Mouse (Mus musculus) embryo, embryonic 10 days (tissue): ENCODE data around the gene Evi2.

Source experiments
- DNase-seq: peaks from one replicate; pipeline ENCODE4 v3.0.0-alpha.2; 2015; ENCODE audit warnings: low spot score

Evi2 gene

DNA sequence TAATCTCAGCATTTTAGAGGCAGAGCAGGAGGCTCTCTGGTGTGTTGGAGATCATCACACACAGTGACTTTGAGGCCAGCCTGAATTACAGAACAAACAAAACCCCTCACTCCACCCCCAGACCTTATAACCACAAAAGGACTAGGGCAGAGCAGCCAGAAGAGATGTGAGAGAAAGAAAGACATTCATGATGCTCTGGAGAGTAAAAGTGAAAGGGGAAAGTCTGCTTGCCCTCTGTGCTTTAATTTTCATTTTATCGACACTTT, 6.1 kb downstream of the Evi2 start:
- no peak for DNase-seq

DNA sequence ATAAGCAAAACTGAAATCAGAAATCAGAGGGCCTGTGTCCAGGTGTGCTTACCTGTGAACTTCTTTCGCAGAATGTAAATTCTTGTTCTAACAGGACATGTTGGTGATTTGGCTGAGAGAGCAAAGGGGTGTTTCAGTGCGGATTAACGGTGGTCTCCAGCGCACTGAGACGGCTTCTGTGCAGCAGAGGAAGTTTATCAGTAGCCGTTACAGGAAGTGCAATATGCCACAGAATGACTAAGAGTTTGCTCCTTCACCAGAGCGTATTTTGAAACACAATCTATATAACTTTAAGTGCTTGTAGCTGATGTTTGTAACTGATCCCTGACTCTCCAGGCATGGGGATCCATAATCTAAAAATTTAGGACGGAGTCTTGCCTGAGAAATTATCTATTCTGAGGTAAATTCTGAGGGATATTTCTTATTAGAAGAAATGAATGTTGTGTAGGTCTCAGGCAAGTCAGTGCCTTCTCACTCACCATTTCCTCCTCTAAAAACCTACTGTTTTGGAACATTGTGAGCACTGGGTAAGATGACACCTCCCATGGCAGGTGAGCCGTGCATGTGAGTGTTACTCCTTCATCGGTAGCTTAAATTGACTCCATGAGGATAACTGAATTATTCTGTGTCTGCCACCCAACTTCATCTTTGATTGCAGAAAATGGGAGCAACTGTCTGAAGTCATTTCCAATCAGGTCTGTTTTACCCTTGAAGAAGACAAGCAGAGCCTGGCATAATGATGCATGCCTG, 6.7 kb downstream of the Evi2 start, which contains the start of gene Evi2b:
TSS of gene Evi2b (minus strand) at position 203 of the 750 bp plus-strand sequence.
- no peak for DNase-seq

DNA sequence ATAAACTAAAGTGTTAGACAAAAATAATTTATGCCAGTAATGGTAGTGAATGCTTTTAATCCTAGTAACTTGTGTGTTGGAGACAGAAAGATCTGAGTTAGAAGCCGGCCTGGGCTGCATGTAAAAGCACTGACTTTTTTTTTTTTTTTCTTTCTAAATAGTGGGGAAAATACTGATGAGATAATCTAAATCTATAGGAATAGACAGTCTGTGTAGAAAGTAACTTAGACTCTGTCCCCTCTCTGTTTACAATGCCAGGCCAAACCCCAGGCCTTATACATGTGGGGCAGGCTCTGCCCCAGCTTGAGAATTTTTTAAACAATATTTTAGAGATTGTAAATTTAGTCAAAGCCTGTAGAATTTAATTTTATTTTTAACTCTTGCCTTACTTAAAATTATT, 7.4 kb downstream of the Evi2 start:
- DNase-seq, result no peak

DNA sequence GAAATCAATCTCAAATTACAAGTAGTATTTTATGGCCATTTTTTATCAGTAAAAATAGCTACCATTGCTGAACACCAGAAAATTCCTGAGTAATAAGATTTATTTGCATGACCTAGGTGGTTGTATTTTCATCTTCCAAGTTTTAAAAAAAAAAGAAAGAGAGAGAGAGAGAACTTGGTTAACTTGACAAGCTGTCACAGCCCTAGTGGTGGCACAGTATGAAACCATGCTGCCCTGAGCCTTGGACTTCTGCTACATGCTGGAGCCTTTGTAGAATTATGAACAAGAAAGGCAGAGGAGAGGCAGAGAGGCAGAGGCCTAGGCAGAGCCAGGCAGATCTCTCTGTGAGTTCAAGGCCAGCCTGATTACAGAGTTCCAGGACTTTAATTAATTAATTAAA, 8.5 kb downstream of the Evi2 start:
- DNase-seq, result no peak

DNA sequence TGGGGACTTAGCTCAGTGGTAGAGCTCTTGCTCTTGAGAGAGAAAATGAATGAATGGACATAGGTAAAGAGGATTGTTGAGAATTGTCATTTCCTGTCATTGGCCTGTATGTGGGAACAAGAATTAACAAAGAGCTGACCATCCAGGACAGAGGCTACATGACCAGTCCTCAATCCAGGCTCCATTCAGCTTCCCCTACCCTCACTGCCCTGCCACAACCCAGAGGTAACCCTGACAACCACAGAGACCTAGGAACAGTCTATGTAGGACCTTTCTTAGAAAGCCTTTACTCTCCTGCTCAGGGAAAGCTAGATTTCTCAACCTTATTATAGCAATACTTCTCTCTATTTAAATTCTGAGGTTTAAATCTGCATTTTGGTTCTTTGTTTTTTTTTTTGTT, 9.6 kb downstream of the Evi2 start:
- no peak for DNase-seq

DNA sequence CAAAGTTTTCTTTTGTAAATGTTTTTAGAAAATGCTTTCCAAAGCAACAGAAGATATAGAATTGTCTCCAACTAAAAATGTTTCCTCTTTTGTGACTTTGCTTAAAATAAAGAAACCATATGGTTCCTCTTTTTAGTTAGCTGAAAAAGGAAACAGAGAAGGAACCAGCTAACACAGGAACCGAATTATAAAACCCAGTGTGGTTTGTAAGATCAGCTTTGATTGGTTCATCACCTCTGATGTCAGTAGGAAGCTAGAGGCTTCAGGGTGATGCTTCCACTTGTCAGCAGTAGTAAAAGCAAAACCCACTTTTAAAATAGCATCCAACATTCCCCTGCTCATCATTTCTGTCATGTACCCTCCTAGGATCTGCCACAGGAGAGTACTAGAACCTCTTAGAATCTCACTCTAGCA, 10.5 kb downstream of the Evi2 start:
- no peak for DNase-seq

DNA sequence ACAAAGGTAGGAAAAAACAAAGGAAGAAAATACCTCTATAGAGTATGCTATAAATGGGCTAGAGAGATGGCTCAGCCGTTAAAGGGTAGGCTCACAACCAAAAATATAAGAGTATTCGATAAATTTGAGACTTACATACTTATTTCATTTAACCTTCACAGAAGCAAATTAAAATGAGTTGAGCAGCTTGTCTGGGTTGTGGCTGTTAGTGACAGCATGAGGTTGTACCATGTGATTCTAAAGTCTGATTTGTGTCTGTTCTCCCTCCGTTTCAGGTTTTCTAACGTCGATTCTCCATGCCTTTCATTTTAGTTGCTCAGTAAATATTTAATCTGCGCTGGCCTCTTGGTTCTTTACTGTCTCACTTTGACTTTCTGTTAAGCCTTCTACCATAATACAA, 11.1 kb downstream of the Evi2 start:
- no peak for DNase-seq

DNA sequence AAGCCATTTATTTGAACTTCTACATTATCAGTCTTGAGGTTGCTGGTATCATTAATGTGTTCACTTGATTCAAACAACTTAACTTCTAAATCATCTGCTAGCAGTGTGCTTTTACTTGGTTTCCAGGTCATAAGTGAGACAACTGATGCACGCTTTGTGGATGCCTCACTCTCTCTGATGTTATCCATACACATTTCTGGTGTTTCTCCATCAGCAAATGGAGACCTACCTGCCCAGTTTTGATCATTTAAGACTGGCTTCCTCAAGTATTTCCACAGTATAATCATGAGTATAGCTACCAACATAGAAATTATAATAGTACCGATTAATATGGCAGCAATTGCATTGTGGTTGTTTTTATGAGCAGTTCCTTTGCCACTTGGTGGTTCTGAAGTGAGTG, 14.6 kb downstream of the Evi2 start:
- DNase-seq, result no peak

DNA sequence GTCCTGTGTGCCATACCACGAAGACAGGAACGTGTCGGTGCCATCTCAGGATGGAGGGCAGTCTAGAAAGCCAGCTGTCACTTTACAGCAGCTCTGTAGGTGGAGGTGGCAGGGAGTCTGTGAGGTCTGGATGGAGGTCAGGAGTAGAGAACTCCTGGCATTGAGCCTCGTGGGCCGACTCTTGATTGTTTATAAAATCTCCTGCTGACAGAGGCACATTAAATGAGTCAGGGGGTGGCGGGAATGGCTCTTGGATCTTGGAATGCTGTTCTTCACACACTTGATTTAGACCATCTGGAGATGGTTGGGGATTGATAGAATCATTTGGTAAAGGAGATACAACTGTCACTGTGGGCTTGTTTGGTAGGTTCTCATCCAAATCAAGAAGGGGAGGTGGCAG, 15.1 kb downstream of the Evi2 start:
- no peak for DNase-seq

DNA sequence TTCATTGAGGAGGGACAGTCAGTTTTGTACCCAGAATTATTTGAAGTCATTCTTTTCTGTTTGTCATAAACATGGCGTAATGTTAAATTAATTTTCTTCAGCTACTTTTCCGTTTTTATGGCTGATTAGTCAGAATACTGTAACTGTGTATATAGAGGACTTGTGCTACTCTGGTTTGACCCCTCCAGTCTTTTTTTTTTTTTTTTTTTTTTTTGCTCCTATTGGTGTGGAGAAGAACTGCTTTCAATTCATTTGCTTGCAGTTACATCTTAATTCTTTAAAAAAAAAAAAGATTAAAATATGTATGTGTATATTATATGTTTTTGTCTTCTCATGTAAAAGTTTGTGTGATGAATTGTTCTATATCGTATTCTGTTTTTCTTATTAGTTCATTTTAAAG, 18.4 kb downstream of the Evi2 start:
- no peak for DNase-seq

DNA sequence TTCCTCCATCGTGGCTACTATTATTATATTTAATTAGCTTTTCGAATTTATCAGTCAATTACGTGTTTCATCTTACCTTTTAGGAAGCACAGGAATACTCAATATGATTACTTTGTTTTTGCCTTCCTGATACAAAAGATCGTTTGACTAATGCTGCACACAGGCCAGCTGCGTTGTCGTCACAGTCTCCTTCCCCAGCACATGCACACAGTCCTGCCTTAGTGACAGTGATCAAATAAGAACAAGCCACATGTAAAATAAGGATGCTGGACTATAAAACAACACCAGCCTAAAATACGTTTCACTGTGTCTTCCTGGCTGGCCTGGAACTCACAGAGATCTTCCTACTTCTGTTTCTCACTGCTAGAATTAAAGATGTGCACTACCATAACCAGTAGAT, 25.9 kb downstream of the Evi2 start:
- DNase-seq, result no peak

DNA sequence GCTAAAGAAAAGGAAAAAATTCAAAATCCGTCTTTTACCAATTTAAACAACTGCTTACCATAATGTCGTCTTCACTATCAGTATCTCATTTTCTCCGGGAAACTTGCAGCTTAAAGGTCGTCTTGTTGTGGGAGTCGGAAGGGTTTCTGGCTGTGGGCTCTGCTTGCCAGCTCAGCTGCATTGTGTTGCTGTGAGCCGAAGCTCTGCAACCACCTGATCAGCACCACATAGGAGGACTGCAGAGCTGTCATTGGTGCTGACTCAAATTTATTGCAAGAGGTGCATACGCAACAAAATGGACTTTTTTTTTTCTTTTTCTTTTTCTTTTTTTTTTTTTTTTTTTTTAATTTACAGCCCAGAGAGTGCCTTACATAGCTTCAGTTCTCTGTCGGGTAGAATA, 26.5 kb downstream of the Evi2 start, which contains the start of gene Omg:
TSS of gene Omg (minus strand) at position 240 of the 400 bp plus-strand sequence.
- no peak for DNase-seq

DNA sequence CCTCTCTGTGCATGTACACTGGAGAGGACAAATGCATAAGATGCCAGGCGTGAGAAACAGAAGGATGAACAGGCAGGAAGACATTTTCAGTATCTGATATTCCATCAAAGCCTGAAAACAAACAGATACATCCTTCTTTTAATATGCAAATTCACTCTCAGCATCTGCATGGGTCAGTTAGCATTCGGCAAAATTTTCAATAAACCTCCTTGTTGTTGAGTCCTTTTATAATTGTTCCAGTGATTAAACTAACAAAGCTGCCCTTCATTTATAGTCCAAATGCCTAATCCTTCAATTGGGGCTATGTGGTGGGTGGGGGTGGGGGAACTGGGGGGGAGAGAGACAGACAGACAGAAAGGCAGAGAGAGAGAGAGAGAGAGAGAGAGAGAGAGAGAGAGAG, 27.5 kb downstream of the Evi2 start:
- no peak for DNase-seq

DNA sequence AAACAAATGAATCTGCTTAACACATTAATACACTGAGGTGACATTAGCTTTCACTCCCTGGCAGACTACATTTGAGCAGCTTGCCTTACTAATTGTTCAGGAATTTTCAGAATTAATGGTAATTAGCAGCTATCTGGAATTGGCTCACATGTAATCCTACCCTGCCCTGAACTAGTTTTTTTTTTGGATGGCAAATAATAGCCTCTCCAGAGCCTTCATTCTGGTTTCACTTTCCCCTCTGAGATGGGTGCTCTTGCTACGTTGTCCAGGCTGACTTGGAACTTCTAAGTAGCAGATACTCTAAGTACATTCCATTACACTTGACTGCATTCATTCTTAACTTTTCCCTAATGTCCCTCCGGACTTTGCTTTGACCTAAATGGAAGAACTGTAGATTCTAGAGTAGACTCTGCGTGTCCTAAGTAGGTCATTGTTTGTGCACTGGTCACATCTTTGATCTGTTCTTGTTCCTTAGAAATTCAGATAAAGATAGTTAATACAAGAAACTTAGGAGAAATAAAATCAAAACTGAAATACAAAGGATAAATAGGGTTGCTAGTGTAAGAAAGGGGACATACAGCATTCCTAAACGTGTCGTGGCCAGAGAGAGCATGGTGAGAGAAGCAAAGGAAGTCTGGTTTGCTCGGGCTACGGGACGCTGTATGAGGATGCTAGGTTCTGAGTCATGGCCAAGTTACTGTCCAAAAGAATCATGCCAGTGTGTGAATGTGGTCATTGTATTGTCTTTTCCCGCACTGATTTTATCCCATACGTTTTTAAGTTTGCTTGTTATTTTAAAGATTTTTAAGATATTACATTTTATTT, 35.2 kb downstream of the Evi2 start:
- no peak for DNase-seq

DNA sequence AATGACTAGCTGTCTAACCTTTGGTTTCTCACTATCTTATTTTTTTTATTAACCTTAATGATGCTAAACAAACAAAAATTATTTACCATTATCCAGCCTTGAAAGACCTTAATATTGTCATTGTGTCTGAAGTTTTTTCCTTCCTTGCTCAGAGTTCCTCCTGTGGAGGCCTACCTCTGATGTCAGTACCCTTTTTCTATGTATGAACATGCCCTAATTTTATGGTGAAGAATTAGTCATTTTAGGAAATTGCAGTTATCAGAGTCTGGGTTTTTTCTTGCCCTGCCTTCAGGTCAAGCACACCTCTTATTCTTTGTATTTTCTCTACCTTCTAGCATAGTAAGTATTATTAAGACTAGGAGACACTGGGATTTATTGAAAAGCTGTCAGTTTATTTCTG, 45.7 kb downstream of the Evi2 start:
- DNase-seq, result no peak

DNA sequence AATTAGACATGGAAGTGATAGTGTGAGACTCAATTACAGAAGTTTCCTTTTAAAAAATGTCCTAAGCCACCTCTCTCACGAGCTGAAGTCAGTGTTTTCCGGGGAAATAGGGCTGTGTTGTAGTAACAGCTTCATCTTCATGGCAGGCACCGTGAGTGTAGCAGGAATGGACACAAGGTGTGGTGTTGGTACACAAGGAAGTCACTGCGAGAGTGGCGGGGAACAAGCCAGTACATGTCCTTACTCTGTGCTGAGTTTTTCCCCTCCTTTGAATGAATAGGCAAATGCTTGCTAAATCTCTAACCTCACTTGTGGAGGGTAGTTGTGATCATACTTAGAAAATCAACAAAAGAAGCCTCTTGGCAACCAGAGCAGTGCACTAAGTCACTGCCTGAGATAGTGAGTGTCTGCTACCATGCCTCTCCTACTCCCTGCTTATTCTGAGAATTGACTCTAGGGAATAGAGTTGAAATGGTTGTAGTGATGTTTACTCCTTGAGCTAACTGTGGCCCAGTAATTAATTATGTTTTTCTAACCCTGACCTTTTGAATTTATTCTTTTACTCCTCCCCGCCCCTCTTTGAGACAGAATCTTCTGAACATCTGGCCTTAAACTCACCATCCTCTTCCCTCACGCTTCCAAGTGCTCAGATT, 46.4 kb downstream of the Evi2 start:
- no peak for DNase-seq

DNA sequence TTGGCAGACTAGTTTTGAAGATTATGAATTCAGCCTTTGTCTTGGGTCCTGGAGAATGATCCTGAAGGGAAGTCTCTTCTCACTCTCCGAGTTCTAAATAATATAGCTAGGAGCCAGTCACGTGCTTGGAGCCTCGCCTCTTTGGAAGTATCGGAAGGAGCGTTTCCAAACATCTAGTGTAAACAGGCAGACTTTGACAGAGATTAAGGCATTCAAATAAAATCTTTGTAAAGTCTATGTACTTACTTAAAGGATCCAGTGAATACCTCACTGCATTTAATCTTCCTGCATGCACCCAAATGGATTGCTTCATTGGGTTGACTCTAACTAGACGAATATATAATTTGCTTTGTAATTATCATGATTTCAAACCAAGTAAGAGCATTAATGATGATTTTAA, 47.0 kb downstream of the Evi2 start:
- no peak for DNase-seq

DNA sequence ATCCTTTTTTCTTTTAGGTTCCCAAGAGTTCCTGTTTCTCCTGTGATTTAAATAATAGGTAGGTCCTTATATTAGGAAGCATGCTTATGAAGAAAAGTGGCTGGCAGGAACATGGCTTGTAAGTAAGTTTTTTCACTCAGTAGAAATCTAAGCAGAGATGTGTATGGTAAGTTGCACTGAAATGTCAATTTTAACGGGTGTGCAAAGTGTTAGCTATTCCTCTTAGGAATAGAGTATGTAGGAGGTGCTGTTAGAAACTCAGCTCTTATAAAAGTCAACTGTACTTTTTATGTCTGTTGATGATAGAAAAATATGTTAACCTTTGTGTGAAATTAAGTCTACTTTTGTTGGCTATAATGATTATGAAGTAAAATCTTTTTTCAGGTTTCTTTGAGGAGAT, 62.3 kb downstream of the Evi2 start:
- DNase-seq, result no peak
